Mouse (Mus musculus) lung, adult 2 months (tissue): ENCODE measurements around the gene Cxcl1.

Experiments
- CTCF ChIP-seq: fragments of 200-500 bp; IDR thresholded peaks from 2 replicates; pipeline ENCODE4 v1.5.1; 2011; ENCODE audit warnings: mild to moderate bottlenecking, low read length, control low read depth; ENCODE audit not compliant: insufficient read depth
- POLR2A ChIP-seq: fragments of 200-500 bp; IDR thresholded peaks from 2 replicates; pipeline ENCODE4 v1.6.1; 2011; ENCODE audit warnings: low read depth, mild to moderate bottlenecking, control low read depth, low read length, borderline replicate concordance; ENCODE audit errors: extremely low read depth

GRCm38 (mm10) chr5:90882146-90882545, 8.9 kb upstream of the Cxcl1 start:
- TF ChIP-seq POLR2A: no peak
- no peak for TF ChIP-seq CTCF
